Mouse (Mus musculus): ENCODE measurements around the gene Zkscan16.

DNA sequence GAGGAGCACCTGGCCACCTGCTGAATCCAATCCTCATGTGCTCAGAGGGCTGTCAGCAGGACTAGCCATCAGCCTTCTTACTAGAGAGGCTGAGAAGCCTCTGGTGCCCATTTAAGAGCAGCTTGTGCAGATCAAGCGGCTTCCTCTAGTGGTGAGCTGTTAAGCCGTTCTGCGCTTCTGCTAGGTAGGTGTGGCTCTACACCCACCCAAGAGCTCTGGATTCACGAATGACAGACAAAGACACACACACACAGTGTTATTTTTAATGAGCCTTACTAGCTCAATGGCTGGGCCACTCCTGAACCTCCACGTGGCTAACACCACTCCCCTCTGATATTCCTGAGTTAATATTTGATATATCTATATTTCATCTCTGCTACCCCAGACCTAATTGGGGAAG is 17.8 kb upstream of the Zkscan16 start:
- no peak for TF ChIP-seq MAX (IDR thresholded peaks at IDR 0.05; ENCODE audit: low read depth)
- TF ChIP-seq POLR2A (IDR thresholded peaks at IDR 0.05; ENCODE audit: insufficient read length, low read depth): no peak
- TF ChIP-seq REST (IDR thresholded peaks at IDR 0.05; ENCODE audit: insufficient read depth, insufficient read length): no peak

Measured in myocyte (in vitro differentiated cells).